Mouse (Mus musculus) frontal cortex, postnatal 36 days (tissue): ENCODE results near the gene Gpatch2.

Experiments
- DNase-seq, 2 experiments: peaks; one replicate each; pipeline ENCODE4 v3.0.0; 2022; ENCODE audit warnings: low spot score in 2 of 2

The Gpatch2 gene

GRCm38 (mm10) chr1:187244734-187245133 is 29.4 kb downstream of the Gpatch2 start:
- no peak for DNase-seq

GRCm38 (mm10) chr1:187250741-187251262 is 35.5 kb downstream of the Gpatch2 start:
- no peak for DNase-seq

GRCm38 (mm10) chr1:187258756-187259155 is 43.4 kb downstream of the Gpatch2 start:
- no peak for DNase-seq

GRCm38 (mm10) chr1:187267601-187268000 is 52.3 kb downstream of the Gpatch2 start:
- no peak for DNase-seq

GRCm38 (mm10) chr1:187270318-187271247 is 55.3 kb downstream of the Gpatch2 start:
- peak; percentile 45 to 81 for DNase-seq

GRCm38 (mm10) chr1:187277324-187277723 is 62.0 kb downstream of the Gpatch2 start:
- no peak for DNase-seq

- no peak for DNase-seq
Observed at GRCm38 (mm10) chr1:187278472-187278871, 63.2 kb downstream of the Gpatch2 start.

- no peak for DNase-seq
Observed at GRCm38 (mm10) chr1:187279776-187280175, 64.5 kb downstream of the Gpatch2 start.

- DNase-seq, result no peak
Observed at GRCm38 (mm10) chr1:187282321-187282720, 67.0 kb downstream of the Gpatch2 start.

GRCm38 (mm10) chr1:187282804-187283203 is 67.5 kb downstream of the Gpatch2 start:
- DNase-seq, result no peak

- DNase-seq, result no peak
Observed at GRCm38 (mm10) chr1:187285735-187286134, 70.4 kb downstream of the Gpatch2 start.

GRCm38 (mm10) chr1:187286411-187286810 is 71.1 kb downstream of the Gpatch2 start:
- no peak for DNase-seq

GRCm38 (mm10) chr1:187286924-187287323 is 71.6 kb downstream of the Gpatch2 start:
- no peak for DNase-seq

GRCm38 (mm10) chr1:187290186-187290585 is 74.9 kb downstream of the Gpatch2 start:
- no peak for DNase-seq

- DNase-seq, result no peak
Observed at GRCm38 (mm10) chr1:187291480-187292394, 76.4 kb downstream of the Gpatch2 start.

- no peak for DNase-seq
Observed at GRCm38 (mm10) chr1:187292395-187292749, 77.1 kb downstream of the Gpatch2 start.

- no peak for DNase-seq
Observed at GRCm38 (mm10) chr1:187293233-187293632, 77.9 kb downstream of the Gpatch2 start.

GRCm38 (mm10) chr1:187294522-187294921 is 79.2 kb downstream of the Gpatch2 start:
- no peak for DNase-seq

- DNase-seq, result no peak
Observed at GRCm38 (mm10) chr1:187295038-187295559, 79.8 kb downstream of the Gpatch2 start.

GRCm38 (mm10) chr1:187295711-187296110 is 80.4 kb downstream of the Gpatch2 start:
- DNase-seq, result no peak

GRCm38 (mm10) chr1:187299236-187299635 is 83.9 kb downstream of the Gpatch2 start:
- no peak for DNase-seq

- DNase-seq, result peak in 1 of 2 experiments; percentile 26
Observed at GRCm38 (mm10) chr1:187300626-187301025, 85.3 kb downstream of the Gpatch2 start.
